ENCODE assay signal across 8 mouse cellular contexts in genomic region chr3:86142934-86143317, GRCm38 (mm10). TPM values are rescaled to one million over a fixed set of nuclear protein-coding genes. Genes with fewer than 3 reads are reported as not detected.
DNase-seq lines count a peak whose midpoint lies in the region; ATAC-seq and TF ChIP-seq lines count a peak whose summit lies in the region.

No protein-coding gene starts in this region.

- TF ChIP-seq POLR2A in ES-Bruce4 (IDR thresholded peaks at IDR 0.05; ENCODE audit: insufficient read depth, low read length): no peak

- no peaks in the 10 kb centered on the region for H3K27me3 ChIP-seq in heart, embryonic 10.5 days (ENCODE audit: insufficient read depth, poor library complexity, severe bottlenecking)
- no peaks in the 10 kb centered on the region for H3K27me3 ChIP-seq in ES-Bruce4 (ENCODE audit: control insufficient read depth, insufficient read depth, low read length, poor library complexity, severe bottlenecking)

- peak overlapping the region; percentile 98 for H3K4me3 ChIP-seq in heart, embryonic 10.5 days
- H3K4me3 ChIP-seq in ES-Bruce4 (ENCODE audit: low read depth, low read length): peak overlapping the region; percentile 60

- H3K4me1 ChIP-seq in heart, embryonic 10.5 days: peaks cover 10% of the 10 kb centered on the region
- no peaks in the 10 kb centered on the region for H3K4me1 ChIP-seq in ES-Bruce4 (ENCODE audit: control insufficient read depth, insufficient read depth, low read length)

- TF ChIP-seq EP300 in ES-Bruce4 (IDR thresholded peaks at IDR 0.05; ENCODE audit: insufficient read depth, low read depth, low read length): no peak

- DNase-seq in heart, embryonic 10.5 days (ENCODE audit: low spot score): no peak
- DNase-seq in heart, postnatal 36 days: no peak
- DNase-seq in natural killer cell, adult 2 months (ENCODE audit: low spot score in 2 of 2): no peak
- no peak for DNase-seq in frontal cortex, postnatal 36 days (ENCODE audit: low spot score in 2 of 2)
- no peak for DNase-seq in kidney, adult 18-20 months

- WGBS in heart, embryonic 10.5 days: 42% methylated on average over 6 of the region's 6 CpGs

- H3K9ac ChIP-seq in ES-Bruce4 (ENCODE audit: low read depth, poor library complexity, severe bottlenecking): peak overlapping the region; percentile 41

- intact Hi-C loops in heart, postnatal 36 days (cut with DNase I): loop anchor here (2.0 to 5.0 kb wide), 2 partner anchors 82 to 571 kb away; partner anchors contain the start of genes Gatb and Lrba

- ATAC-seq in granulocyte monocyte progenitor cell, adult 5-6 weeks (replicated peaks; ENCODE audit: poor library complexity, severe bottlenecking): peak; percentile 30
- ATAC-seq in megakaryocyte-erythroid progenitor cell, adult 5-6 weeks (replicated peaks; ENCODE audit: low FRiP score, low TSS enrichment, poor library complexity, severe bottlenecking): peak; percentile 25

- H3K36me3 ChIP-seq in heart, embryonic 10.5 days: peaks cover 35% of the 10 kb centered on the region
- peaks cover 36% of the 10 kb centered on the region for H3K36me3 ChIP-seq in ES-Bruce4 (ENCODE audit: control insufficient read depth, insufficient read depth, low read length, poor library complexity, severe bottlenecking)

- no peaks in the 10 kb centered on the region for H3K9me3 ChIP-seq in heart, embryonic 10.5 days
- H3K9me3 ChIP-seq in ES-Bruce4 (replicated peaks; ENCODE audit: control insufficient read depth, insufficient read depth, low read length, poor library complexity, severe bottlenecking): no peaks in the 10 kb centered on the region

- H3K27ac ChIP-seq in heart, embryonic 10.5 days: peak overlapping the region; percentile 99
- H3K27ac ChIP-seq in ES-Bruce4 (ENCODE audit: insufficient read depth, low read length): no peak overlapping the region

- no peak for TF ChIP-seq CTCF in ES-Bruce4 (IDR thresholded peaks at IDR 0.05; ENCODE audit: low read depth, low read length)

RNA-seq across cellular contexts. Expression of gene Rps3a1, which starts 0.4 kb away (rescaled TPM):
- polyA plus RNA-seq in heart, embryonic 10.5 days (2016; fragmentation: Nextera tagmentation; extraction: Ambion mirVana): 903 and 1,025 TPM in 2 replicates
- total RNA-seq in heart, postnatal 36 days (2021): 100 to 1,000 TPM; 469 to 491 TPM
- 1,696 and 1,750 TPM in 2 replicates for polyA plus RNA-seq in ES-Bruce4 (2011; ENCODE audit: insufficient read depth, insufficient read length, low read depth, missing spikeins)
- total RNA-seq in granulocyte monocyte progenitor cell, adult 5-6 weeks (2014; fragmentation: Nextera tagmentation): 3,744 and 3,748 TPM in 2 replicates
- total RNA-seq in granulocyte monocyte progenitor cell, adult 5-6 weeks (2017): 6,425 and 6,963 TPM in 2 replicates
- 3,660 and 3,786 TPM in 2 replicates for total RNA-seq in megakaryocyte-erythroid progenitor cell, adult 5-6 weeks (2014; fragmentation: Nextera tagmentation)
- 6,025 and 7,409 TPM in 2 replicates for total RNA-seq in megakaryocyte-erythroid progenitor cell, adult 5-6 weeks (2017)

Comparison
In these comparisons a context has a peak if more than half of its experiments do, and no peak if none do; other contexts are left out.
1. RNA of gene Rps3a1, which starts 0.4 kb away (total RNA-seq): 3,744 to 6,963 TPM in granulocyte monocyte progenitor cell, adult 5-6 weeks and 3,660 to 7,409 TPM in megakaryocyte-erythroid progenitor cell, adult 5-6 weeks; 469 to 491 TPM in heart, postnatal 36 days; every median in the first group is over 4 times any median in the second.